Mouse (Mus musculus) forebrain, embryonic 14.5 days (tissue): ENCODE measurements around the gene Mslnl. TPM values are rescaled to one million over a fixed set of nuclear protein-coding genes. Genes with fewer than 3 reads are reported as not detected.

Experiments
- ATAC-seq: fragments of 200-750 bp; cut with Nextera tagmentation; 2 replicates; pipeline ENCODE4 v1.8.0; 2017; ENCODE audit warnings: mild to moderate bottlenecking, moderate library complexity
- DNase-seq: peaks from one replicate; pipeline ENCODE4 v3.0.0-alpha.2; 2015; ENCODE audit warnings: low spot score
- H3K27ac ChIP-seq: fragments of 300-500 bp; sonication (generic); 2 replicates; pipeline ENCODE4 v1.5.1; 2014; ENCODE audit warnings: low read depth, mild to moderate bottlenecking, control low read depth, low read length, moderate library complexity
- H3K27me3 ChIP-seq: fragments of 300-500 bp; sonication (generic); replicated peaks from 2 replicates; pipeline ENCODE4 v1.6.1; 2014; ENCODE audit warnings: low read length, control low read depth, mixed read lengths; ENCODE audit not compliant: control insufficient read depth, insufficient read depth
- H3K36me3 ChIP-seq: fragments of 300-500 bp; sonication (generic); 2 replicates; pipeline ENCODE4 v1.6.1; 2014; ENCODE audit warnings: low read length, control low read depth; ENCODE audit not compliant: control insufficient read depth, insufficient read depth
- H3K4me1 ChIP-seq: fragments of 300-500 bp; sonication (generic); 2 replicates; pipeline ENCODE4 v1.6.1; 2014; ENCODE audit warnings: antibody characterized with exemption, low read length, control low read depth; ENCODE audit not compliant: control insufficient read depth, insufficient read depth
- H3K4me2 ChIP-seq: fragments of 300-500 bp; sonication (generic); 2 replicates; pipeline ENCODE4 v1.6.1; 2014; ENCODE audit warnings: mild to moderate bottlenecking, control low read depth, low read length
- H3K4me3 ChIP-seq: fragments of 300-500 bp; sonication (generic); 2 replicates; pipeline ENCODE4 v1.5.1; 2014; ENCODE audit warnings: low read depth, low read length, control low read depth
- H3K9ac ChIP-seq: fragments of 300-500 bp; sonication (generic); 2 replicates; pipeline ENCODE4 v1.6.1; 2014; ENCODE audit warnings: mild to moderate bottlenecking, low read length, control low read depth, moderate library complexity
- H3K9me3 ChIP-seq: fragments of 300-500 bp; sonication (generic); replicated peaks from 2 replicates; pipeline ENCODE4 v1.6.1; 2016; ENCODE audit warnings: low read length, control low read depth, mixed read lengths; ENCODE audit not compliant: control insufficient read depth
- WGBS: fragments of 180-500 bp; shearing (Covaris S2); extraction: QIAGEN DNeasy Blood & Tissue Kit; methylation state at CpG from one replicate; pipeline ENCODE4 v1.1.7; 2014; 5-methylcytosine and 5-hydroxymethylcytosine counted together
- polyA plus RNA-seq: library from polyadenylated mRNA; unstranded; fragments of >200 nt; fragmentation: Nextera tagmentation; extraction: Ambion mirVana; gene quantifications from 2 replicates; pipeline ENCODE4 v1.2.1, GENCODE M21; 2014

Gene Mslnl
- polyA plus RNA-seq, 1 experiment from 2014 or later: not detected

DNA sequence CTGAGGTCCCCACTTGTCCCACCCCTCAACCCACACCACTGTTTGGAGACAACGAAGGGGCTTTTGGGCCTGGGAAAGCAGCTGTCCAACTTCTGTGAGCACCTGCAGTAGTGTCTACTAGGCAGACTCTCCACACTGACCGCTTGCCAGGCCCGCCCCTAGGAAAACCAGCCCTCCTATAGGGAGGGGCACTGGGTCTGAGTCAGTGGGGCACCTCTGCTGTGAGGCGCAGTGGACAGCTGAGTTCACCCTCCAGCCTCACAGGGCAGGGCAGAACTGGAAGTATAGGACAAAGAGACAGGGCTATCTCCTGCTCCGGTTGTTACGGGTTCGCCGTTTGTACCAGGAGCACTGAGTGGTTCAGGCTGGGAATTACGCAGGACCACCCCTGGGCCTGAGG is 18.4 kb downstream of the Mslnl start, which contains the start of gene Msln:
TSS of gene Msln (minus strand) at position 138 of the 400 bp plus-strand sequence.
- no peak within 1 kb of the TSS for H3K27ac ChIP-seq
- no peaks in the 10 kb centered on the region for H3K36me3 ChIP-seq
- WGBS: 89% methylated on average over 9 of the region's 9 CpGs
- no peak within 1 kb of the TSS for H3K4me3 ChIP-seq
- DNase-seq: no peak
- no peaks in the 10 kb centered on the region for H3K4me1 ChIP-seq
- H3K9me3 ChIP-seq: no peaks in the 10 kb centered on the region
- no peak for ATAC-seq
- H3K27me3 ChIP-seq: no peaks in the 10 kb centered on the region
- H3K9ac ChIP-seq: no peak within 1 kb of the TSS
- H3K4me2 ChIP-seq: no peak within 1 kb of the TSS

DNA sequence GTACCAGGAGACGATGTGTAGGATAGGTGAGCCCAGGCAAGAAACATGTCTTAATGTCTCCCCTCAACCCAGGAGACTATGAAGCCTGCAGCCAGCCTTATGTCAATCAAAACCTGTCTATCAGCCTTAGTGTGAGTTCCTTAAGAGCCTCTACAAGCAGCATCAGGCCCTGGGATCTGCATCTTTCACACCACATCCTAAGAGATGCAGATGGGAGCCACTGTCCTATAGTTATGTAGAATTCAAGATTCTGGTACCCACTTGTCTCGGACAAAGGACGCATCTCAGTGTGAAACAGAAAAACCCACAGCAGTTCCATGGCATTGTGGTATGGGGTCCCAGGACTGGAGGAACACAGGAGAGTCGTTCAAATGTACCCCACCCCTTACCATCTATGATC is 19.2 kb downstream of the Mslnl start:
- Histone ChIP-seq H3K4me1 (no peaks in the 10 kb centered on the region), H3K27ac (no peak overlapping the region), H3K4me3 (no peak overlapping the region), H3K36me3 (no peaks in the 10 kb centered on the region), H3K9me3 (no peaks in the 10 kb centered on the region), H3K27me3 (no peaks in the 10 kb centered on the region), H3K4me2 (no peak overlapping the region), H3K9ac (no peak overlapping the region)
- no peak for ATAC-seq
- no peak for DNase-seq
- 85% methylated on average over 4 of the region's 4 CpGs for WGBS

- ATAC-seq (no peak), DNase-seq (no peak)
- no peaks in the 10 kb centered on the region for H3K36me3 ChIP-seq
- H3K4me3 ChIP-seq: no peak overlapping the region
- H3K9ac ChIP-seq: no peak overlapping the region
- WGBS: 76% methylated on average over 4 of the region's 4 CpGs
- H3K27ac ChIP-seq: no peak overlapping the region
- H3K27me3 ChIP-seq: no peaks in the 10 kb centered on the region
- no peak overlapping the region for H3K4me2 ChIP-seq
- no peaks in the 10 kb centered on the region for H3K9me3 ChIP-seq
- H3K4me1 ChIP-seq: no peaks in the 10 kb centered on the region
Measured at GRCm38 (mm10) chr17:25755627-25756377, 20.0 kb downstream of the Mslnl start.

DNA sequence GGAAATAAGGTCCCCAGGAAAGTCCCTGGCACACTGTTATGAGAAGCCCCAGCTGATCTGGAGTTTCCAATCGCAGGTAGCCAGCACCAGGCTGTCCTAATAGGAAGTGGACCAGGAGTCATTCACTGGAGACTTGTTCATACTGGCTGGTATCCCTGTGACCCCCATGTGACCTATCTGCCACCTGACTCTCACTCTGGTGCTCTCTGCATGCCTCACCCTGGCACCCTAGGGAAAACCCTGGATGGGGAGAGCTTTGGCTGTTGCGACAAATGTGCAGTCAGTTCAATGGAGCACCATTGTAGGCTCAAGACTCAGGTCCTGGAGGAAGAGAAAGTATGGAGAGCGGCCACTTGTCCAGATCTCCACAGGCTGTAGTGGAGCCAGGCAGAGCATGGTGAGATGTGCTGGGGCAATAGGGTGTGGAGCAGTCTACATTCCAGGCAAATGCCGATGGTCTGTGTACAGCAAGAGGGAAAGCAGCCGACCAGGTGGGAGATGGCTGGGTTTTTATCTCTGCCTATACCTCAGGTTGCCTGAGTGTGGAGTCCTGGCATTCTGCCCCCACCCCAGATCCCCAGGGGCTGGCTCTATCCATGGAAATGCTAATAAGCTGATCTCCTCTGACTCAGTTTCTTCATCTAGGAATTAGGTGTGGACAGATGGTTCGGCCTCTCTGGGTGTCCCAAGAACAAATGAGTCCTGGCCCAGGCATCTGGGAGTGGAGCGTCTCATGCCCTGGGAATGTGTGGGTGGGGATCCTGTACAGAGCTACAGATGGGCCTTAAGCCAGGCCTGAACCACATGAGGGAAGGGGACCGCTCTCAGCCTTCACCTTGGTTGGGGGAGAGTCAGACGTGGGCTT is 20.8 kb downstream of the Mslnl start:
- H3K4me1 ChIP-seq: no peaks in the 10 kb centered on the region
- ATAC-seq: no peak

DNA sequence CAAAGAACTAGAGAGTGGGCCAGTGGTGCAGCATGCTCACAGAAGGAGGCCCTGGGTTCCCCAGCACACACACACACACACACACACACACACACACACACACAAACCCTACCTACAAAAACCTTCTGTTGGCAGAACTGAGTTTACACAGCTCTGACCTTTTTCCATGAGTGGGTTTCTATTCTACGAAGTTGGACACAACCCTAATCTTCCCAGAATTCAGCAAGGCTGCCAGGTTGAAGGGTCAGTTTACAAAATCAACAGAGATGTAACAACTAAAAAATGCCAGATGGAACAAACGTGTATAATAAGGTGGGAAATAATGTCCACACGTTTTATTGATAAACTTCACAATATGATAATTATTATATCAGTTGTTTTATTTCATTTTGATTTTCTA is 21.8 kb downstream of the Mslnl start:
- H3K4me2 ChIP-seq: no peak overlapping the region
- H3K4me3 ChIP-seq: no peak overlapping the region
- no peak overlapping the region for H3K9ac ChIP-seq
- WGBS: 84% methylated on average over 3 of the region's 3 CpGs
- ATAC-seq (no peak), DNase-seq (no peak)
- no peaks in the 10 kb centered on the region for H3K9me3 ChIP-seq
- no peaks in the 10 kb centered on the region for H3K36me3 ChIP-seq
- no peaks in the 10 kb centered on the region for H3K27me3 ChIP-seq
- H3K4me1 ChIP-seq: no peaks in the 10 kb centered on the region
- H3K27ac ChIP-seq: no peak overlapping the region

More for the DNA sequence above, 20.8 kb downstream of the Mslnl start:
- Histone ChIP-seq H3K9ac (no peak overlapping the region), H3K9me3 (no peaks in the 10 kb centered on the region), H3K4me3 (no peak overlapping the region), H3K27me3 (no peaks in the 10 kb centered on the region), H3K27ac (no peak overlapping the region), H3K4me2 (no peak overlapping the region), H3K36me3 (no peaks in the 10 kb centered on the region)
- 85% methylated on average over 9 of the region's 9 CpGs for WGBS
- no peak for DNase-seq

GRCm38 (mm10) chr17:25760148-25760547 is 24.3 kb downstream of the Mslnl start:
- Histone ChIP-seq H3K27ac (no peak overlapping the region), H3K4me3 (no peak overlapping the region), H3K9ac (no peak overlapping the region), H3K27me3 (no peaks in the 10 kb centered on the region), H3K9me3 (no peaks in the 10 kb centered on the region), H3K36me3 (no peaks in the 10 kb centered on the region), H3K4me2 (no peak overlapping the region), H3K4me1 (no peaks in the 10 kb centered on the region)
- DNase-seq (no peak), ATAC-seq (no peak)
- 80% methylated on average over 8 of the region's 8 CpGs for WGBS

- Histone ChIP-seq H3K4me3 (no peak overlapping the region), H3K4me2 (no peak overlapping the region), H3K36me3 (no peaks in the 10 kb centered on the region), H3K9me3 (no peaks in the 10 kb centered on the region), H3K27me3 (no peaks in the 10 kb centered on the region), H3K4me1 (no peaks in the 10 kb centered on the region), H3K27ac (no peak overlapping the region), H3K9ac (no peak overlapping the region)
- DNase-seq (no peak), ATAC-seq (no peak)
- 65% methylated on average over 4 of the region's 4 CpGs for WGBS
Measured at GRCm38 (mm10) chr17:25761561-25761970, 25.7 kb downstream of the Mslnl start.

- DNase-seq (no peak), ATAC-seq (no peak)
- Histone ChIP-seq H3K4me1 (no peaks in the 10 kb centered on the region), H3K9ac (no peak overlapping the region), H3K36me3 (no peaks in the 10 kb centered on the region), H3K27me3 (no peaks in the 10 kb centered on the region), H3K27ac (no peak overlapping the region), H3K4me3 (no peak overlapping the region), H3K4me2 (no peak overlapping the region), H3K9me3 (no peaks in the 10 kb centered on the region)
- WGBS: 44% methylated on average over 3 of the region's 3 CpGs
Measured at GRCm38 (mm10) chr17:25762591-25762990, 26.7 kb downstream of the Mslnl start.

- Histone ChIP-seq H3K9ac (no peak overlapping the region), H3K36me3 (no peaks in the 10 kb centered on the region), H3K4me1 (no peaks in the 10 kb centered on the region), H3K4me2 (no peak overlapping the region), H3K27me3 (no peaks in the 10 kb centered on the region), H3K4me3 (no peak overlapping the region), H3K27ac (no peak overlapping the region), H3K9me3 (no peaks in the 10 kb centered on the region)
- DNase-seq (peak; percentile 74), ATAC-seq (peak; percentile 66)
- 9% methylated on average over 5 of the region's 5 CpGs for WGBS
Measured at GRCm38 (mm10) chr17:25765886-25766285, 30.0 kb downstream of the Mslnl start.
